Mouse (Mus musculus) liver, postnatal 0 days (tissue): ENCODE data around the gene Slc44a5.

Experiments used
- CTCF ChIP-seq: sonication (generic); IDR thresholded peaks from 2 replicates; pipeline ENCODE4 v1.5.1; 2016; ENCODE audit warnings: antibody characterized with exemption, low read depth
- EP300 ChIP-seq: IDR thresholded peaks from 2 replicates; pipeline ENCODE4 v1.6.1; 2016; ENCODE audit warnings: antibody characterized with exemption, low read depth, mild to moderate bottlenecking

GRCm38 (mm10) chr3:153929526-153929925 is 43.7 kb upstream of the Slc44a5 start:
- TF ChIP-seq CTCF (no peak), EP300 (no peak; the same call in 1 of the 2 replicates)
